Mouse (Mus musculus): ENCODE data around the gene Spryd3.

Spryd3 gene

DNA sequence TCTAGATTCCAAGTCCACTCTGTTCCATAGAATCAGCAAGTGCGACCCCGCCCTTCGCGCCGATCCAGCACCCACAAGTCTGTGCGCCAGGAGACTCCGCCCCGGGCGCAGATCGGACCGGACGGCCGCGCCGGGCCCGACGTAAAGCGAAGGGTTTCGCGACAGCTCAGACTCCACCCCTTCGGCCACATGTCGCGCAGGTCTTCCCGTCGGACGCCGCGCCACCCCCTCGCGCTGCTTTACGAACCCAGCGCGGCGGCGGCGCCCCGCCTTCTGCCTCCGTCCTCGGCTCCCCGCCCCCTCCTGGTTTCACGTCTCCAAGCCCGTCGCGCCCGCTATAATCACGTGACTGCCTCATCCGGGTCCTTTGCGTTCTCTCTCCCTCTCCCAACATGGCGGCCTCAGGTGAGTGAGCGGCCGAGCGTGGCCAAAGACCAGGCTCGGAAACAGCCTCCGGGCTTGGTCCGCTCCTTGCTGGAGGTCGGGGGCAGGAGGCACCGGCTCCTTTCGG is 62.4 kb downstream of the Spryd3 start, which contains the start of gene Eif4b:
Gene Eif4b (plus strand): TSS at position 215 of the 511 bp plus-strand sequence.
- in situ Hi-C loops (cut with MboI, MseI), result loop anchor here (5.0 kb wide), 1 partner anchor 831 kb away; no protein-coding TSS in a partner anchor

DNA sequence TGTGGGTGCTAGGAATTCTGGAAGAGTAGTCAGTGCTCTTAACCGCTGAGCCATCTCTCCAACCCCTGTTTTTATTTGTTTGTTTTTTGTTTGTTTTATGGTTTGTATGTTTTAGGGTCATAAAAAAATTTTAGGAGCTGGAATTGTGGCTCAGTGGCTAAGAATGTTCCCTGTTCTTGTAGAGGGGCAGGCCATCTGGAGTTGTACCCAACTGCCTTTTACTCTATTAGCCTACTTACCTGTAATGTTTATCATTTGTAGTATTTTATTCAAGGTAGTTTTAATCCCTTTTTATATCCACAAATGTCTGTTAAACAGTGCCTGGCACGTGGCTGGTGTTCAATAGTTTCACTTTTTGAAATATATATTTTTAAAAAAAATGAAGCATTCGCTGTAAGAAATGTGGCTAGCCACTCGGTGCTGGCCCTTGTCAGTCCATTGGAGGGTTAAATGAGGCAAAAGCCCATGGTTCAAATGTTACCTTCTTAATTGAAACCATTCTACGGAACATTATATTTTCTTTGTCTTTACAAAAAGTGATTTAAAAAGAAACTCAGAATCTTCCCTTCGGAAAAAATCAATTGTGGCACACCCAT is 63.0 kb downstream of the Spryd3 start:
- in situ Hi-C loops (cut with MboI, MseI), result loop anchor here (5.0 kb wide), 1 partner anchor 831 kb away; no protein-coding TSS in a partner anchor

DNA sequence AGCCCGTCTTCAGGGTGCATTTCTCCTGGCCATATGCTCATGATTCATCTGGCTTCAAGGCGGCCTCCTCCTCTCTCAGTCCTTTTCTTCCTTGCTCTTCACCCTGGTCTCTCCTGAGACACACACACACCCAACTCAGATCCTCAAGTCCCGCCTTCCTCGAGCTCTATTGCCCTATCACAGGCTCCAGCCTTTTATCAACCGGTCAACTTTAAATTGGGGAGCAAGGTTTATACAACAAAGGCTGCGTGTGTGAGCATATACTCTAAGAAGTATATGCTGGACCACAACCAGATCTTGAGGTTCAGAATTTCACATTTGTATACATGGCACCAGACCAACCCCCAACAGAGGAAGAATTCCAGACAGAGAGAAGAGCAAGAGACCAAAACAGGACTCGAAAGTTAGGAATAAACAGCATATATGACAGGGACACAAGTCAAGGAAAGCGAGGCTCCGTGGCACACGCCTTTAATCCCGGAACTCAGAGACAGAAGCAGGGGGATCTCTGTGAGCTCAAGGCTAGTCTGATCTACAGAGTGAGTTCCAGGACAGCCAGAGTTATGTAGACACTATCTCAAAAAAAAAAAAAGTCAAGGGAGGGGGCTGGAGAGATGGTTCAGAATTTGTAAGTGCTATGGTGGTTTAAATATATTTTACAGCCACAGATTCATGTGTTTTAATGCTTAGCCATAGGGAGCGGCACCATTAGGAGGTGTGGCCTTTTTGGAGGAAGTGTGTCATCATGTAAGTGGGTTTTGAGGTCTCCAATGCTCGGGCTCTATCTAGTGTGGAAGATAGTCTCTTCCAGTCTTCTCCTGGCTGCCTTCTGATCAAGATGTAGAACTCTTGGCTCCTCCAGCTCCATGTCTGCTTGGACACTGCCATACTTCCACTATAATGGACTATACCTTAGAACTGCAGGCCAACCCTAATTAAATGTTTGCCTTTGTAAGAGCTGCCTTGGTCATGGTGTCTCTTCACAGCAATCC is 65.3 kb downstream of the Spryd3 start:
- in situ Hi-C loops (cut with MboI, MseI), result loop anchor here (5.0 kb wide), 1 partner anchor 828 kb away; no protein-coding TSS in a partner anchor
